Mouse (Mus musculus) frontal cortex, postnatal 14 days (tissue): ENCODE data around the gene Nlrp6.
"Not testable (repeated sequence)": the region's sequence is repeated elsewhere in the genome, so short reads cannot be mapped to it uniquely, and the experiment has no call there.

Experiments
- DNase-seq, 2 experiments: peaks; one replicate each; pipeline ENCODE4 v3.0.0; 2022; ENCODE audit warnings: low spot score in 2 of 2

Gene Nlrp6

GRCm38 (mm10) chr7:140973396-140974165, 52.9 kb downstream of the Nlrp6 start:
- DNase-seq: no peak

DNA sequence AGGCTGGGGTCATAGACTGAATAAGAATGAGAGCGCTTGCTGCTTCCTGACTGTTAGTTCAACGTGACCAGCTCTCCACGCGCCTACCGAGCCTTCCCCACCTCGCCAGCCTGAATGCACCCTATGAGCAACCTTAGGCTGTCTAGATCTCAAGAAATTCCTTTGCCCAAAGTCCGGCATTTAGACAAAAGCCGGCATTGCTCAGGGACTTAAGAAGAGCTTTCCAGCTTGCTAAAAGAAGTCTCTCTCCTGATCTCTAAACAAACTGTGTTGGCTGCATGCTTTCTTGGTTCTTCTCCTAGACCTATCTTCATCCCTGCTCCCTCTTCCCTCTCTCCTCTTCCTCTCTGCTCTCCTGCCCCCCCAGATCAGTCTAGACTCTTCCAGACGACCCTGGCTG, 54.2 kb downstream of the Nlrp6 start:
- no peak for DNase-seq

DNA sequence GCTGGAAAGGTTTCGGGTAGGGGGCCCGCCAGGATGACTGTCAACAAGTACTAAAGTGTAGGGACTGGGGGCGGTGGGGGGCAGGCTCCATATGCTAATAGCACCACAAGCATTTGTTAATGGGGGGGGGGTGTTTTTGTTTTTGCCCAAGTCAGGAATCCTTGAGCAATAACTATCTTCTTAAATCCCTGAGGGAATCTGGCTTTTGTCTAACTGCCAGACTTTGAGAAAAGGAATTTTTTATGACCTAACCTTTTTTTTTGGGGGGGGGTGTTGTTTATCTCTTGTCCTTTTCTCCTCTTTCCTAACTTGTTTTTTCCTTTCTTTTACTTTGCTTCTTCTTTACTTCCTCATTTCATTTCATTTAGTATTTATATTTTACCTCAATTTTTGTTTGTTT, 54.8 kb downstream of the Nlrp6 start:
- no peak for DNase-seq

- DNase-seq: not testable (repeated sequence)
These were observed 56.0 kb downstream of the Nlrp6 start for GRCm38 (mm10) chr7:140976720-140977119.
